Mouse (Mus musculus) bone marrow macrophage, adult 2 months (primary cell): ENCODE results near the gene Angpt4.

Experiments used
- CTCF ChIP-seq: IDR thresholded peaks from 2 replicates; pipeline ENCODE4 v1.5.1; 2012; ENCODE audit warnings: low read depth, mild to moderate bottlenecking, low read length, moderate library complexity
- POLR2A ChIP-seq: IDR thresholded peaks from 2 replicates; pipeline ENCODE4 v1.6.1; 2012; ENCODE audit warnings: mild to moderate bottlenecking, low read depth, low read length, borderline replicate concordance

GRCm38 (mm10) chr2:151894209-151894980 lies 16.6 kb upstream of the Angpt4 start:
- no peak for TF ChIP-seq CTCF
- no peak for TF ChIP-seq POLR2A
